Mouse (Mus musculus): ENCODE results near the gene Nrap. TPM values are rescaled to one million over a fixed set of nuclear protein-coding genes. Genes with fewer than 3 reads are reported as not detected.
A peak's percentile ranks its signal among the peaks of the same experiment; 100 is the strongest.

Gene Nrap
- polyA plus RNA-seq, 1 experiment from 2014 or later = 0.61 TPM

GRCm38 (mm10) chr19:56343869-56344563 lies 45.8 kb downstream of the Nrap start:
- H3K9me3 ChIP-seq = no peaks in the 10 kb centered on the region
- H3K27me3 ChIP-seq = no peaks in the 10 kb centered on the region; the same call in 1 of the 2 replicates
- H3K4me1 ChIP-seq (replicated peaks) = peaks cover 7% of the 10 kb centered on the region; the same call in 1 of the 2 replicates
- H3K4me3 ChIP-seq (replicated peaks) = no peak overlapping the region
- no peak overlapping the region for H3K27ac ChIP-seq
- H3K9ac ChIP-seq (replicated peaks) = no peak overlapping the region
- 59% methylated on average over 26 of the region's 26 CpGs for WGBS
- no peaks in the 10 kb centered on the region for H3K36me3 ChIP-seq
- no peak overlapping the region for H3K4me2 ChIP-seq
- no peak for ATAC-seq (ENCODE audit: insufficient number of reproducible peaks, insufficient read depth, low FRiP score, low TSS enrichment, low read depth)

DNA sequence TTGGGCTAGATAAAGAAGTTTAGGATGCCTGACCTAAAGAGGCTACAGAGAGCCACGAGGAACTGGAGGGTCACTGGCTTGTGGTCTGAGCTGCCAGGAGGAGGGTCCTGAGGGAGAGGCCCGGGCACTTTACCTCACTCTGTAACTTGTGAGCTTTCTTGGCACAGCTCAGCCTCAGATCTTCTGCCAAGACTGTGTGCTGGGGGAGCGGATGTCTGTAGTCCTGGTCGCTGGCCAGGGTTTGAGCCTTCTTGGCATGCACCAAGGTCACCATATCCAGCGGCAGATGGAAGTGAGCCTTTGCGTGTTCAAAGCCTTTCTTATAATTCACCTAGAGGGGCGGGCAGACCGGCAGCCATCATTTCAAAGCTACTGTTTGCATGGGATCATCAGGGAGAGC lies 47.8 kb downstream of the Nrap start:
- no peaks in the 10 kb centered on the region; the same call in 1 of the 2 replicates for H3K27me3 ChIP-seq
- 86% methylated on average over 8 of the region's 8 CpGs for WGBS
- peaks cover 7% of the 10 kb centered on the region; the same call in 1 of the 2 replicates for H3K4me1 ChIP-seq (replicated peaks)
- no peaks in the 10 kb centered on the region for H3K9me3 ChIP-seq
- no peak overlapping the region for H3K4me2 ChIP-seq
- H3K36me3 ChIP-seq = no peaks in the 10 kb centered on the region
- no peak overlapping the region for H3K9ac ChIP-seq (replicated peaks)
- ATAC-seq (ENCODE audit: insufficient number of reproducible peaks, insufficient read depth, low FRiP score, low TSS enrichment, low read depth) = no peak
- no peak overlapping the region for H3K27ac ChIP-seq
- no peak overlapping the region for H3K4me3 ChIP-seq (replicated peaks)

- Histone ChIP-seq H3K4me1 (replicated peaks) (no peaks in the 10 kb centered on the region), H3K27me3 (no peaks in the 10 kb centered on the region; the same call in 1 of the 2 replicates), H3K9me3 (no peaks in the 10 kb centered on the region), H3K4me3 (replicated peaks) (no peak overlapping the region), H3K27ac (no peak overlapping the region), H3K4me2 (no peak overlapping the region), H3K36me3 (no peaks in the 10 kb centered on the region), H3K9ac (replicated peaks) (no peak overlapping the region)
- ATAC-seq (ENCODE audit: insufficient number of reproducible peaks, insufficient read depth, low FRiP score, low TSS enrichment, low read depth) = no peak
- 52% methylated on average over 12 of the region's 12 CpGs for WGBS
These were observed 53.0 kb downstream of the Nrap start for GRCm38 (mm10) chr19:56336826-56337225.

DNA sequence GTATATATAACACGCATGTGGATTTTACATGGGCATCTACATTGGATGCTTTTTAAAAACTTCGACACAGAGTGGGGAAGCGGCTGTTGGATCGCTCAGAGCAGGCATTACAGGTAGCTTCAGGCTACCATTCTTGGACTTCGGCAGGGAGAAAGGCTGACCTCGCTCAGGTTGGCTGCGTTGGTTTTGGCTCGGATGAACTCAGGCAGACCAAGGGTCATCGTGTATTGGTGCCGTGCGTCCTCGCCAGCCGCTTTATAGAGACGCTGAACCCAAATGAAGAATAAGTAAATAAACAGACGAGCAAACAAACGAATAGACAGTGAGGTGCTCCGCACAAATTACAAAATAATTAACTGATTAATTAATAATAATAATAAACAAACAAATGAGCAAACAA lies 53.5 kb downstream of the Nrap start:
- H3K9ac ChIP-seq (replicated peaks) = no peak overlapping the region
- H3K4me1 ChIP-seq (replicated peaks) = no peaks in the 10 kb centered on the region
- WGBS = 92% methylated on average over 17 of the region's 17 CpGs
- H3K4me2 ChIP-seq = no peak overlapping the region
- H3K27me3 ChIP-seq = no peaks in the 10 kb centered on the region; the same call in 1 of the 2 replicates
- no peaks in the 10 kb centered on the region for H3K9me3 ChIP-seq
- no peaks in the 10 kb centered on the region for H3K36me3 ChIP-seq
- H3K27ac ChIP-seq = no peak overlapping the region
- H3K4me3 ChIP-seq (replicated peaks) = no peak overlapping the region
- ATAC-seq (ENCODE audit: insufficient number of reproducible peaks, insufficient read depth, low FRiP score, low TSS enrichment, low read depth) = no peak

DNA sequence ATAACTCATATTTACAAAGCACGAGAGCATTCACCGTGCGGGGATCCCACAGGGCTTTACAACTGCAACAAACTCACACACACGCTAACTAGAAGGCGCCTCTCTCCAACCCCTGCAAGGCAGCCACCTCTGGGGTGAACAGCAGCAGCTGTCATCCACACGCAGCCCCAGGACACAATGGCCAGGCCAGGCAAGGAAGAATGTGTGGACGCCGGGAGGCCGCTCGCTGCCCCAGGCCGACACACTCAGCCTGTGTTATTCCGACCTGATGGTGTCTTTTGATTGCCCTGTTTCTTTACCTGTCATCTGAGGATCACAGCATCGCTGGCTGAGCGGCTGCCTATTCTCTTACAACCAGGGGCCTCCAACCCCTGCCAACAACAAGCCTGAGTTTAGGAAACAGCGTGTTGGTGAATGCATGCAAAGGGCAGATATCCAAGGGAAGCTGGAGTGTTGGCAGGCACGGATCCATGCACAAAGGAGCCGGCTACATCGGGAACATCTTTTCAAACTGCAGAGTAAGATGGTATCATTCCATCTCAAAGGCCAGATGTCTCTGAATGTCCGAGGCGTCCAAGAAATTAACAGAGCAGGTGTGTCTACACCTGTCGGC lies 63.5 kb downstream of the Nrap start:
- WGBS = 60% methylated on average over 21 of the region's 21 CpGs
- H3K27ac ChIP-seq = no peak overlapping the region
- no peak overlapping the region for H3K4me2 ChIP-seq
- H3K27me3 ChIP-seq = 0 out of 2 replicates have a peak, but pooled peaks cover 4% of the 10 kb centered on the region
- H3K4me3 ChIP-seq (replicated peaks) = no peak overlapping the region
- no peak overlapping the region for H3K9ac ChIP-seq (replicated peaks)
- no peaks in the 10 kb centered on the region for H3K36me3 ChIP-seq
- no peak for ATAC-seq (ENCODE audit: insufficient number of reproducible peaks, insufficient read depth, low FRiP score, low TSS enrichment, low read depth)
- peaks cover 18% of the 10 kb centered on the region for H3K4me1 ChIP-seq (replicated peaks)
- H3K9me3 ChIP-seq = no peaks in the 10 kb centered on the region

DNA sequence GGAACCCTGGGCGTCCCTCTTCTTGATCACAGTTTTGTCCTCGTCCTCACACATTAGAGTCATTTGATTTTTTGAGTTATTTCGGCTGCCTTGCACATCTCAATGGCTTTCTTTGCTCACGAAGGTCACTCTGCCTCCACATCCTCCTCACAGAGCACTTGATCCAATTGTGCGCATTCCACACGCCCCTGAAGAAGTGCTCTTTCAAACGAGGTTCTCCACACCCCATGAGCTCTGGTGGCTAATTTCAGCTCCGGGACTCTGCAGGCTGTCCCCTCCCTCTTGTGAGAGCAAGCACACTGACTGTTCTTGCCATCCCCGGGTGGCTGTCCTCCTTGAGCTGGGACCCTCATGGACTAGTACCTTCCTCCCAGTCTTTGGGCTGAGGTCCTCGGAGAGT lies 64.2 kb downstream of the Nrap start:
- Histone ChIP-seq H3K4me1 (replicated peaks) (peaks cover 25% of the 10 kb centered on the region), H3K9ac (replicated peaks) (no peak overlapping the region), H3K36me3 (no peaks in the 10 kb centered on the region), H3K4me2 (no peak overlapping the region), H3K27ac (no peak overlapping the region), H3K9me3 (no peaks in the 10 kb centered on the region), H3K27me3 (0 out of 2 replicates have a peak, but pooled peaks cover 4% of the 10 kb centered on the region), H3K4me3 (replicated peaks) (no peak overlapping the region)
- no peak for ATAC-seq (ENCODE audit: insufficient number of reproducible peaks, insufficient read depth, low FRiP score, low TSS enrichment, low read depth)
- WGBS = 64% methylated on average over 10 of the region's 10 CpGs

GRCm38 (mm10) chr19:56321303-56321920 lies 68.4 kb downstream of the Nrap start:
- ATAC-seq (ENCODE audit: insufficient number of reproducible peaks, insufficient read depth, low FRiP score, low TSS enrichment, low read depth) = no peak
- H3K4me2 ChIP-seq = no peak overlapping the region
- no peaks in the 10 kb centered on the region for H3K36me3 ChIP-seq
- H3K9me3 ChIP-seq = no peaks in the 10 kb centered on the region
- no peak overlapping the region for H3K9ac ChIP-seq (replicated peaks)
- peaks cover 34% of the 10 kb centered on the region for H3K4me1 ChIP-seq (replicated peaks)
- no peak overlapping the region for H3K27ac ChIP-seq
- H3K27me3 ChIP-seq = 0 out of 2 replicates have a peak, but pooled peaks cover 4% of the 10 kb centered on the region
- no peak overlapping the region for H3K4me3 ChIP-seq (replicated peaks)
- WGBS = 65% methylated on average over 12 of the region's 12 CpGs

GRCm38 (mm10) chr19:56320186-56320860 lies 69.5 kb downstream of the Nrap start:
- Histone ChIP-seq H3K27me3 (0 out of 2 replicates have a peak, but pooled peaks cover 4% of the 10 kb centered on the region), H3K36me3 (no peaks in the 10 kb centered on the region), H3K4me1 (replicated peaks) (peaks cover 25% of the 10 kb centered on the region), H3K4me3 (replicated peaks) (peak overlapping the region; percentile 11), H3K9ac (replicated peaks) (no peak overlapping the region), H3K4me2 (peak overlapping the region; percentile 51), H3K9me3 (no peaks in the 10 kb centered on the region), H3K27ac (0 out of 2 replicates have a peak overlapping the region, but pooled peaks have one; percentile 19)
- 13% methylated on average over 26 of the region's 26 CpGs for WGBS
- 0 out of 2 replicates have a peak, but pooled peaks have one; percentile 16 for ATAC-seq (ENCODE audit: insufficient number of reproducible peaks, insufficient read depth, low FRiP score, low TSS enrichment, low read depth)

DNA sequence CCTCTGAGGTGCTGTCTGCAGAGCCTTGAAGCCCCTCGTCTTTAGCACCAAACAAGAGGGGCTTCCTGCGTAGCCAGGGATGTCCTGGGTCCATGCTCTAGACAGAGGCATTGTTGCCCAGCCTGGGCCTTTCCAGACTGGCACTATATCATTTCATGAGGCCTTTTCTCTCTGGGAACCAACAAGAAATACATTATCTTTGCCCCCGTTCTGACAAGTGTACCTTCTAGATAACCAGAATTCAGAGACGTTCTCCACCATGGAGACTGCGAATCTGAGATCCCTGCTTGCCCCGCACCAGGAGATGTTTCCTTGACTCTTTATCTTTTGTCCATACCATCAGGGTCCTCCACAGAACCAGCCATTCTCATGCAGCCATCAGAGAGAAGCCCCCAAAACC lies 70.2 kb downstream of the Nrap start:
- H3K9me3 ChIP-seq = no peaks in the 10 kb centered on the region
- H3K4me2 ChIP-seq = peak overlapping the region; percentile 51
- no peak overlapping the region for H3K27ac ChIP-seq
- peaks cover 25% of the 10 kb centered on the region for H3K4me1 ChIP-seq (replicated peaks)
- no peak overlapping the region for H3K9ac ChIP-seq (replicated peaks)
- no peak for ATAC-seq (ENCODE audit: insufficient number of reproducible peaks, insufficient read depth, low FRiP score, low TSS enrichment, low read depth)
- no peak overlapping the region for H3K4me3 ChIP-seq (replicated peaks)
- 0 out of 2 replicates have a peak, but pooled peaks cover 4% of the 10 kb centered on the region for H3K27me3 ChIP-seq
- no peaks in the 10 kb centered on the region for H3K36me3 ChIP-seq
- 87% methylated on average over 6 of the region's 6 CpGs for WGBS

GRCm38 (mm10) chr19:56319219-56319618 lies 70.6 kb downstream of the Nrap start:
- H3K4me1 ChIP-seq (replicated peaks) = peaks cover 25% of the 10 kb centered on the region
- ATAC-seq (ENCODE audit: insufficient number of reproducible peaks, insufficient read depth, low FRiP score, low TSS enrichment, low read depth) = no peak
- H3K4me3 ChIP-seq (replicated peaks) = no peak overlapping the region
- 0 out of 2 replicates have a peak, but pooled peaks cover 4% of the 10 kb centered on the region for H3K27me3 ChIP-seq
- H3K36me3 ChIP-seq = no peaks in the 10 kb centered on the region
- no peak overlapping the region for H3K27ac ChIP-seq
- no peaks in the 10 kb centered on the region for H3K9me3 ChIP-seq
- no peak overlapping the region for H3K4me2 ChIP-seq
- H3K9ac ChIP-seq (replicated peaks) = no peak overlapping the region
- 91% methylated on average over 7 of the region's 7 CpGs for WGBS

DNA sequence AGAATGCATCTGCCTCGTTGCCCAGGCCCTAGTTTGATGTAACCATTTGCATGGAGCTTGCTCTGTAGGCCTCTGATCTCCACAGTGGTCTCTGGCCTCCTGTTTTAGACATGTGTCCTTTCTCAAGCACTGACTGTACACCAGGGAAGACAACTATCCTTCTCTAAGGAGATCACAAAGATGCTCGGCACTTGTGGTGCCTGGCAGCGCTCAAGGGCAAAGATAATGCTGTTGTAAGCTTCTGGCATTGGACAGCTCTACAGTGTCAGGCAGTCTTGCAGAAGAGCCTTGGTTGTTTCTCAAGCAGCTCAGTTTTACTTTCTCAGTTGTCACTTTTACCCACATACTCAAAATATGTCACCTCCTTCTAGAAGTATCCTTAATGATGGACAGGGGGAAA lies 73.3 kb downstream of the Nrap start:
- H3K4me3 ChIP-seq (replicated peaks) = no peak overlapping the region
- 78% methylated on average over 3 of the region's 3 CpGs for WGBS
- H3K36me3 ChIP-seq = no peaks in the 10 kb centered on the region
- H3K27ac ChIP-seq = no peak overlapping the region
- no peak overlapping the region for H3K4me2 ChIP-seq
- no peak overlapping the region for H3K9ac ChIP-seq (replicated peaks)
- peaks cover 18% of the 10 kb centered on the region for H3K4me1 ChIP-seq (replicated peaks)
- H3K27me3 ChIP-seq = no peaks in the 10 kb centered on the region
- no peak for ATAC-seq (ENCODE audit: insufficient number of reproducible peaks, insufficient read depth, low FRiP score, low TSS enrichment, low read depth)
- no peaks in the 10 kb centered on the region for H3K9me3 ChIP-seq
